Mouse (Mus musculus): Measurements from ENCODE around the gene Ppil1.
"Not testable (repeated sequence)": the region's sequence is repeated elsewhere in the genome, so short reads cannot be mapped to it uniquely, and the experiment has no call there.

The Ppil1 gene

DNA sequence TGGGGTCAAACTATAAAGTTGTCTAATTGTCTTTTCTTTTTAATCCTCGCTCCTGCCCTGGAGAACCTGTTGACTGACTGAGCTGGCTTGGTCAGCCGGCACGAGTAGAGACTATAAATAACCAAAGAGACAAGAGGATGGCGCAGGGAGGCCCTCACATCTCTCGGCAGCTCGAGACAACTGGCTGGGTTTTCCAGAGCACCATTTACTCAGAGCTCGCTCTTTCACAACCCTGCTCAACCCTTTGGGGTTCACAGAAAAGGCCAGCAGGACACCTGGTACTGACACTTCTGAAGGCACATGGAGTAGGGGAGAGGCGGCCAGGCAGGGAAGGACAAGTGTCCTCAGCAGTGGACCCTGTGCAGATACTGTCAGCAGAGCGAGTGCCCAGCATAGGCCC lies 10.3 kb downstream of the Ppil1 start:
- no peak for DNase-seq (ENCODE audit: low spot score in 2 of 2)

DNA sequence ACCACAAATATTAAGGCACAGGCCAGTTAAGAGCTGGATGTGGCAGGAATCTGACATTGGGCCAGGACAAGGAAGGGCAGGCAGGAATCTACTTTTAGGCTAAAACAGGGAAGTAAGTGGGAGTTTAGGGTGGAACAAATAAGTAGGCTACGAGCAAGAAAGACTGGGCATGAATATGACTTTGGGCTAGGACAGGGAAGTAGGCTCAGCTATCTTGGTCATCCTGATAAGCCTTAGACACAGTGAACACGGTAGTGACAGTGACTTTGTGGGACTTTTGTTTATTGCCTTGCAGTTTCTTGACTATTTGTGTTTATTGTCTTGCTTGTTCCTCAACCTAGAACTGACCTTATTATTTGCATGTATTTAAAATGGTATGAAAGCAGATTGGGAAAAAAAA lies 10.8 kb downstream of the Ppil1 start:
- DNase-seq (ENCODE audit: low spot score in 2 of 2): no peak

DNA sequence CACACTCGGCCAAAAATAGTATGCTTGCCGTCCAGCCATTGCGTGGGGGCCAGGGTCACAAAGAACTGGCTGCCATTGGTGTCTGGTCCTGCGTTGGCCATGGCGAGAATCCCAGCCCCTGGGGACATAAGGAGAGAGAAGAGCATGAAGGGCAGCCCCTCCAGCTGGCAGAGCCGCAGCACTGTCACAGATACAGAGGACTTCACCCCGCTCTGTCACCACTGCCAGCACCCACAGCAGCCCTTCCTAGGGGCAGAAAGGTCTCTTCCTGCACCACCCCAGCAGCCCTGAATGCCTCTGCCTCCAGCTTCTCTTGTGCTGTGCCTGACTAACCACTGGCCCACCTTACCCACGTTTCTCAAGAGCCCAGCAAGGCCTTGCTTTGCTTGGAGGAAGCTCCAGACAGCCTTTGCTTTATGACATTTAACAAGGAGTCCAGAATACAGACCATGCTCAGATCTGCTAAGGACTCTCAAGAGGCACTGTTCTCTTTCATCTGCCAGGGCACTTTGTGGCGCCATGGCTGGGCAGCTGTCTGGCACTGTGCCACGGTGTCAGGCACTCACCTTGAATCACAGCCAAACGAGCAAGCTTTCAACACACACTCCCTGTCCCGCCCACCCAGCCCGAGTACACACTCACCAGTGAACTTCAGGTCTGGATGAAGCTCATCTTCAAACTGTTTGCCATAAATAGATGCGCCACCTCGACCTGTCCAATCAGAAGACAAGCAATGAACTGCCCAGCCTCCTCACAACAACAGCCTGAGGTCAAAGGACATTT lies 12.2 kb downstream of the Ppil1 start:
- peak; percentile 59 to 81 for DNase-seq (ENCODE audit: low spot score in 2 of 2)

DNA sequence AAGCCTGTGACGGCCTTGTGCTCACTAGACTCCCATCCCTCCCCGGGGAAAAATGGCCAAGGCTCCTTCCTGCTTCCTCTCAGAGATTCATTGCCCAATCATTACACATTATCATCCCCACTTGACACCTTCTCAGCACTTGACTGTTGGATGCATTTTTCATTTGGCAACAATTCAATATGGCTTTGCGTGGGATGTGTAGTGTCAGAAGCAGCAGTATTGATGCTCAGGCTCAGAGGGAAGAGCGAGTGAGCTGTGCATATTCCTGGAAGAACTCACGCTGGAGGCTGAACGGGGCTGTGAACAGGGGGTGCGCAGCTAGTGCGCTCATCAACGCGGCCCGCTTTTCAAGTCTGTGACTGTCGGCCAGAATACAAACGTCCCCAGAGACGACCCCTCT lies 13.0 kb downstream of the Ppil1 start:
- DNase-seq (ENCODE audit: low spot score in 2 of 2): not testable (repeated sequence)

DNA sequence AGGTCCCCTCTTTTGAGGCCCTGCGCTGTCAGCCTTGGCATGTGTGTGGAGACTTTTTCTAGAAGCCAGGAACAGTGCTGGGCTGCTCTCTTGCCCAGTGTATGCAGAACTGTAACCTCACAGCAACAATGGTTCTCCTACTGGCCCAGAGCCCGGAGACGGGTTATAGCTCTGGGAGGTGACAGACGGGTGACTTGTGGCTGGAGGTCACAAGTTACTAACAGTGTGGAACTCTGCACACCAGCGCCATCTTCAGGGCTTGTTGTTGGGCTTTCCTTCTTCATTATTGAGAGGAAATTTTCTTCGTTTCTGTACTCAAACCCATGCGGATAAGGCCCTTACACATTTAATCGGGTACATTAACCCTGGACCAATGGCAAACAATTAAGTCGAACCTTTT lies 14.5 kb downstream of the Ppil1 start:
- peak in 1 of 2 experiments; percentile 72 for DNase-seq (ENCODE audit: low spot score in 2 of 2)

DNA sequence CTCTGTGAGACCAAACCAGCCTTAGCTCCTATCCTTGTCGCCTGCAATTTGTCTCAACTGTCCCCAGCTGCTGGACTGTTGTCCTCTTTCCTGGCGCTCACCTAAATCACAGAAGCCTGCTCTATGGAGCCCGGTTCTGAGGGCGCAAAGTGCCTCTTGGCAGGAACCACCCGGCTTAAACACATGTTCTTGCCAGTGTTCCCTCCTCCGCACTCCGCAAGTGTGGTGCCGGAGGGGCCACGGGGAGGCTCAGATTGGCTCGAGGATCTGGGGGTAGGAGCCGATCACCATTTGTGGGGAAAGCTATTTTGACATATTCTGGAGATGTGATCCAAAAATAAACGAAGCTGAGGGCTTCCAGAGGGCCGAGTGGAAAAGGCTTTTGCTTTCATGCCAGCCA lies 16.1 kb downstream of the Ppil1 start:
- DNase-seq (ENCODE audit: low spot score in 2 of 2): no peak

DNA sequence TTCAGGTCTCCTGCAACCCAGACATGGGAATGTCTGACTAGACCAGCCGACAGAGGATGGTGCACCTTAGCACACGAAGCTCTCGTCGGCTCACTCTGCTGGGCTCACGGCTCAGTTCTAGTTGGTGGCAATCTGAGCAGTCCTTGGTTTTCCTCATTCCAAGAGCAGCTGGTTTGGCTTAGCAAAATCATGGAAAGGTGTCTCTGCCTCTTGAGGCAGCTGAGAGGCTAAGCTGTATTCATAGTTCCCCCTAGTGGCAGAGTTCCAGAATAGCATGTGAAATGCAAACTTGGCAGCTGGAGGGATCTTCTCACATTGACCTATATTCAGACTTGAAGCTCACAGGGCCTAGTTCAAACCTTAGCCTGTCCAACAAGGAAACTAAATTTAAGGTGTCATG lies 17.4 kb downstream of the Ppil1 start:
- DNase-seq (ENCODE audit: low spot score in 2 of 2): no peak

DNA sequence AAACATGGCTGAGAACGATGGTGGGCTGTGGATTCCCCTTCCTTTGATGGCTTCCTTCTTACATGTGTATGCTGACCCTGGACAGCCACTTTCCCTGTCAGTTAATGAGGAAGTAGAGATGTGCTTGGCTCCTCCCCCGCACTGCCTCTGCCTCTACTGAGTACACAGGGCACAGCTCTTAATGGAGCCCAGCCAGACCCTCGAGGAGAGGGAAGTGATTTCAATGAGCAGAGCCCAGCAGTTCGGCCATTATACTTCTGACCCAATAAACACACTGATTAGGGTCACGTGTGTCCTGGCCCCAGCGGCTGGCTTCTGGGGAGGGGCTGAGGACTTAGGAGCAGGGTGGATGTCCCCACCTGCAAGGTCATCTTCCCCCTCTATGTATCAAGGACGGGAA lies 18.3 kb downstream of the Ppil1 start:
- DNase-seq (ENCODE audit: low spot score in 2 of 2): no peak

DNA sequence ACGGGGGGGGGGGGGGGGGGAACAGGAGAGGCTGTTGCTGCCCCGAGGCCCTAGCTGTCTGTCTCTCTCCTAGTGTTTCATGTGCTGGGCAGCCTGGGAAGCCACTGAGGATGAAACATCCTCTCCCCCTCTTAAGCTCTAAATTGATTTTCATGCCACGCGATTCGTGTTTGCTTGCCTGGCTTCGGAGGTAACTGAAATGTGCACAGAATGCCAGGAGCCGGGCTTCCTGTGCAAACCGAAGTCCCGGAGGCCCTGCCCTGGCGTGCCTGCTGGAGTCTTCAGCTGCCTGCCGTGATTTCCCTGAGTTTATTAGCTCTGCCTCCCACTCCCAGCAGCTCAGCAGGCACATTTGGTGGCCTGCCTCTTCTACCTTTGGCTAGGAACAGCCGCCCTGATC lies 19.1 kb downstream of the Ppil1 start:
- no peak for DNase-seq (ENCODE audit: low spot score in 2 of 2)

DNA sequence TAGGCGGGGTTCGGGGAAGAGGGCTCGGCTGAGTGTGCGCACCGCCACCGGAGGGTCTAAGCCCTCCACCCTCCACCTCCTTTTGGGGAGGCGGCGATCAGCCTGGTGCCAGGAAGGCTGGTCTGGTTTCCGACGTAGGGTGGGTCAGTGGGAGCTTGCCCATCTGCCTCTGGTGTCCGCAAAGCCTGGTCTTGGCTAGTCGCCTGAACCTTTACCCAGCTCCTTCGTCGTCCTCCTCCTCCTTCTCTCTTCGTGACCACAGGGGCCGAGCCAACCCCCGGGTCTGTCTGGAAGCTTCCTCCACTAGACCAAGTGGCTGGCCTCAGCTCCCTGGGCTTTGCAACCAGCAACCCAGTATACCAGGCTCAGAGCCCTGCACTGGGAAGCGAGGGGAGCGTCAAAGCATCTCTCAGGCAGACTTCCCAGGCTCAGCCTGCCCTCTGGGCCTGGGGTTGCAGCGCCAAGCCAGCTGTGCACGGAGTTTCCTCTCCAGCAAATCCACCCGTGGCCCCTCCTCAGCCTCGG lies 25.5 kb downstream of the Ppil1 start:
- DNase-seq (ENCODE audit: low spot score in 2 of 2): no peak

DNA sequence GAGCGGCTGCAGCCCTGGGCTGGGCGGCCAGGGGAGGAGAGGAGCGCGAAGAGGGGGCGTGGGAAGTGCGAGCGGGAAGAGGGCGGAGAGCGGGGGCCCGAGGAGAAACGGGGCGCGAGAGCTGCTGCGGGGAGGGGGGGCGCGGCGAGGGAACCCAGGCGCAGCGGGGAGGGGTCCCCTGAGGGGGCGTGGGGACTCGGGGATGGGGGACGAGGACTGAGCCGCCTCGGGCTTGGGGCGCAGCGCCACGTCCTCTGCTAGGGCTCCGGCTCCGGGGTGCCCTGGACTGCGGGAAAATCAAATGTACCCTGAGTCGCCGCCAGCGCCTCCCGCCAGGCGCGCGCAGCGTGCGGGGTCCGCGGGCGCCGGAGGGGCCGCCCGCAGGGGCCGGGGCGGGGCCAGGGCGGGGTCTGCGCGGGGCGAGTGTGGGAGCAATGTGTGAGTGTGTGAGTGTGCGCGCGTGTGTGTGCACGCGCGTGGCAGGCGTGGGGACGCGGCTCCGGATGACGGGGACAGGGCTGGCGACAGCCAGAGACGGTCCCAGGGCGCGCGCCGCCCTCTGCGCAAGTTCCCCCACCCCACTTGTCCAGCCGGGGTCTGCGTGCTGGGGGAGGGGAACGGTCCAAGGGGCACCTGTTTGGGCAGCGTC lies 26.1 kb downstream of the Ppil1 start, which contains the start of gene Cpne5:
Cpne5 (minus strand) TSS at position 396 of the 649 bp plus-strand sequence.
- DNase-seq (ENCODE audit: low spot score in 2 of 2): no peak

DNA sequence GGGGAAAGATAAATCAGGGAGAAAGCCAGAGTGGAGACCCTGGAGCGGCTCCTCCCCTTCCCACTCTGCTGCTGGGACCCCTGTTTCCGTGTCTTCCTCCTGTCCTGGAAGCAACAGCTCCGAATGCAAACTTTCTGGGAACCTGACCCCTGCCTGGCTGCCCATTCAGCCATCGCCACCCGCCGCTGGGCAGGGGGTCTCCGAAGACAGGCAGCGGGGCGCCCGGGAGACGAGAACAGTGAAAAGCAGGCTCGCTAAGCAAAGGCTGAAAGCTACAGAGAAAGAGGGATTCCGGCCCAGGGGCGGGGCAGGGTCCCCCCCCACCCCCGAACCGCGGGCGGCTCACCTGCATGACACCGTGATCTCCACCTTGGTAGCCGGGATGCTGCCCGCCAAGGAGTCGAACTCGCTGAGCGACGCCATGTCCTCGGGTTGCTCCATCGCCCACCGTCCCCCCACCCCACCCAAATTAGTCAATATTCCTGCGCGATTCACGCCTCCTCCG lies 26.7 kb downstream of the Ppil1 start:
- DNase-seq (ENCODE audit: low spot score in 2 of 2): no peak

DNA sequence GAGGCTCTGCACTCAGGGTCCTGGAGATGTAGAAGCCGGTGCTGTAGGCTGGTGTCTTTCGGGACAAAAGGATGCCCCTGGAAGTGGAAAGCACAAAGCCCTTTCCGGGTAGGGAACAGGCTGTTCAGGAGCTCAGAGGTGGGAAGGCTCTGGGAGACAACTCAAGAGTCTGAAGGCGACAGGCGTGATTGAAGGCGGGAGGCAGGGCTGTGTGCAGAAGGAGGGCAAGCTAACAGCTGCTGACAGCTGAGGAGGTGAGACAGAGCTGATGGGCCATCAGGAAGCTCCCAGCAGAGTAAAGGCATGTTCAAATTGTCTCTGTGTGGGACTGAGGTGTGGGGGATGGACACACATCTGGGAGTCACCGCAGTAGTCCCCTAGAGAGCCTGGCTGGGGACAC lies 27.9 kb downstream of the Ppil1 start:
- no peak for DNase-seq (ENCODE audit: low spot score in 2 of 2)

DNA sequence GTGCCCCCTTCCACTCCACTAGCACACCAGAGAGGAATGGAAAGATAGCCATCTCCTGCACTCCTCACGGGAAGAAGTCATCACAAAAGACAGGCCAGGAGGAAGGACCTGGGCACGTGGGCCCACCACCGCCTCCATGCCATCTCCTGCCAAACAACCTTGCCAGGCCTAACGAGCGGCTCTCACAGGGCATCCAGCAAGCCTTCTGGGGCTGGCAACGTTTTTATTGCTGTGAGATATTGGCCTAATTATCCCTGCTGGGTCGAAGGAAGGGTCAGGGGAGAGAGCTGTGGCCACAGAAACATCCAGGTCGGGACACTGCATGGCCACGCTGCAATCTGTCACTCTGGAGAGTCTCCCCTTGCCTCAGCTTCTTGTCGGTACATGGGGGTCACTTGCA lies 32.9 kb downstream of the Ppil1 start:
- no peak for DNase-seq (ENCODE audit: low spot score in 2 of 2)

DNA sequence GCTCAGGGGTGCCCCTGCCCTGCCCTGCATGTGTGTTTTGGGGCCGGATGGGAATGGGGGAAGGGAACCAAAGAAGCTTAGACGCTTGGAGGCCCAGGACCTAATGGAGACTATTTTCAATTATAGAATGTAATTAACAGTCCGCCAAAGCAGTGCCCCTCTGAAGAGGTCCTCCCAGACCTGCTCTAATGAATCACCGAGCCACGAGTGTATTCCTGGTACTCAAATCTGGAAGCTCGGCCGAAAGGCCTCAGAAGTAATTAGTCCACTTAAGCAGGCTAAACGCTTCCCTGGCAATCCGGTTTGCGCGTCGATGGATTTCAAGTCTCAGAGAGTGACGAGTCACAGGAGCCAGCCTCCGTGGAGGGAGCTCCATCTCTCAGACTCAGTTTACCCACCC lies 43.4 kb downstream of the Ppil1 start:
- DNase-seq (ENCODE audit: low spot score in 2 of 2): no peak

DNA sequence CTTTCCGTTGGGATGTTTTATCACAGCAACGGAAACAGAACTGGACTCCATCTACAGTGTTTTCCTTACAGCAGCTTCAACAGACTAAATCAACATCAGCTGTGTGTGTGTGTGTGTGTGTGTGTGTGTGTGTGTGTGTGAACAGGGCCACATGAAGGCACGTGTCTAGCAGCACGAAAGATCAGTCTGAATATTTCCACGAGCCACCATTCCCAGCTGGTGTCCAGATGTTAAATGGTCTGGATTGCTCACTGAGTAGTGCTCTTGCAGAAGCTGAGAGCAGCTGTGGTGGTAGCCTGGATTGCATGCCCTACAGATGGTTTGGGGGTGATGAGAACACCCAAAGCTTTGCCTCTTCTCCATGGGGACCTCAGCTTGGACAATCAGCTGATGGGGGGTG lies 46.0 kb downstream of the Ppil1 start:
- DNase-seq (ENCODE audit: low spot score in 2 of 2): no peak

DNA sequence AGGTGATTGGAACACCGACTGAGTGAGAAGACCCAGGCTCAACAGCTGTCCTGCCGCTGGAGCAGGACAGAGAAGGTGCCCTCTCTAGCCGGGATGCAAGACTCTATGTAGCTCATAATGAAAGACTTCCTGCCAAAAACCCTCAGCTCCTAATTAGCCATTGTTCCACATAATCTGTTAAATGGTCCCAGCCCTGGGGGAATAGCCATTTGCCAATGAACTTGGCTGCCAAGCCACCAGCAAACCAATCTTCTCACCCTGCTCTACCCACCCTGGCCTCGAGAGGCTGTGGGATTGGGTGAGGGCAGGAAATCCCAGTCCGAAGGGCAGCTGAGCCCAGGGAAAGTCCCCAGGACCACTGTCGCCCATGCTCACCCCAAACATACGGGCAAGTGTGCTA lies 47.9 kb downstream of the Ppil1 start:
- DNase-seq (ENCODE audit: low spot score in 2 of 2): no peak

DNA sequence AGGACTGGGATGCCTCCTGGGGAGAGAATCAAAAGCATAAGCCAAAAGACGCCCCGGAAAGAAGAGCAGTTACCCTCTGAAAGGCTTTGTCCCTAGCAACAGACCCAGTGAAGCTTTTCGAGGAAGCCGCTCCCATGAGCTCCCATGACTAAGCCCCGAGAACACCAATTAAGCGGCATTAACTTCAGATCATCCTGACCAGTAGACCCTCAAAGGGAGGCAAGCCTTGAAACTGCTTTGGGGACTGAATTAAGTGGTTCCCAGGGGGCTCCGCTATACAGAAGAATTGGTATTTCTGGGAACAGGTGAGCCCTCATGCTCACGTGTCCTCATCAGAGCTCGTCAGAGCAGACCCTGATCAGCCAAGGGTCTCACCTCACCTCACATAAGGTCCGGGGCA lies 49.3 kb downstream of the Ppil1 start:
- no peak for DNase-seq (ENCODE audit: low spot score in 2 of 2)

DNA sequence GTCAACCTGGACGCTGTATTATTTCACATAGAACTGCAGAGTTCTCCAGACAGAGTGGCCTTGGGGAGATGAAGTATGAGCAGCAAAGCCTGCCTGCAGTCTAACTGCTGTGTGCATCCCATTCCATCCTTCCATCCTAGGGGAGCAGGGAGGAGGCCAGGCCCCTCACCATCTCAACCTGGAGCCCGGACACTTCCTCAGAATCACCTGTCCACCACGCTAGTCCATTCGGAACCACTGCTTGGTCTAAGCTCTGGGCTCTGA lies 49.9 kb downstream of the Ppil1 start:
- DNase-seq (ENCODE audit: low spot score in 2 of 2): no peak

DNA sequence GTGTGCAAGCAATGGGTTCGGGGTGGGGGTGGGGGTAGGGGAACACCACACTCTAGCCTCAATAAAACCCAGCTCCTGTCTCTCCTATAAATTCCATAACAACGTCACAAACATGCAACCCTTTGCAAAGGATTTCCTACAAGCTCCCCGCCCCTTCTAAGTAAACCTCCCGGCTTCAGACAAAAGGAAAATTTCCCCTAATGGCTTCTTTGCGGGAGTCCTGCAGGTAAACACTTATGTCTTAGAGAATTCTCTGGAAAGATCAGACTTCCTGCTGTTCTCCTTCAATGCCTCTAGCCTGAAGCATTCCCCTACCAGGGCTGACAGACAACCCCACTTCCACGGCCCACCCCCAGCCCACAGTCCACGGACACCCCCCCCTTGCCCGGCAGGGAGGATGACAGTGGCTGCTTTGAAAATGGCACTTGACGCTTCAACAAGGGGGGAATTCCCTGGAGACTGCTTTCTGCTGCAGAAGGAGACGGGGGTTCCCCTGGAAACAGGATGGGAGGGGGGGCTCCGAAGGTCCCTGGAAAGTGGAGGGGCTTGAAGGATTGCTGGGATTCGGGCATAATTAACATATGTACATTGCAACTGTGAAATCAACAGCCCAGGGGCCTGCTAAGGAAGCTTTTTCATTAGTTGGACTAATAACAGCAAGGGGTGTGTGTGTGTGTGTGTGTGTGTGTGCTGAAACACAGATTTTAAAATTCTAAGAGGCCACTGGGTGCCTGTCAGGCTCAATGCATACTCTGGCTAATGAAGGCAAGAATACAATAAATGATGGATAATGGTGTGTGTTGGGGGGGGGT lies 50.4 kb downstream of the Ppil1 start:
- no peak for DNase-seq (ENCODE audit: low spot score in 2 of 2)

DNA sequence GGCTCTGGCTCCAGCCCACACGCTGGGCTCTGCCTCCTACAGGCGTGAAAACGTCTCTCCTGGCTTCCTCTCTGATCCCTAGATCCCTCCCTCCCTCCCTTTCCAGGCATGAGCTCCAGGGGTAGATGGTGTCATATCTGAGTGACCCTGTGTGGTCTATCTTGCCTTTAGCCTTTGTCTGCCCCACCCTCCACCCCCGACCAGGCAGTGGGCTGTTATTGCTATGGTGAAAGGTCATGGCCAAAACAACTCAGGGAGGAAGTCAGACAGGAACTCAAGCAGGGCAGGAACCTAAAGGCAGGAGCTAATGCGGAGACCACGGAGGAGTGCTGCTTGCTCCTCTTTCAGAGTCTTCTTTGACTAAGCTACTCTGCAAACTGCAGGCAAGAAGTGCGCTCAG lies 52.1 kb downstream of the Ppil1 start:
- DNase-seq (ENCODE audit: low spot score in 2 of 2): no peak

DNA sequence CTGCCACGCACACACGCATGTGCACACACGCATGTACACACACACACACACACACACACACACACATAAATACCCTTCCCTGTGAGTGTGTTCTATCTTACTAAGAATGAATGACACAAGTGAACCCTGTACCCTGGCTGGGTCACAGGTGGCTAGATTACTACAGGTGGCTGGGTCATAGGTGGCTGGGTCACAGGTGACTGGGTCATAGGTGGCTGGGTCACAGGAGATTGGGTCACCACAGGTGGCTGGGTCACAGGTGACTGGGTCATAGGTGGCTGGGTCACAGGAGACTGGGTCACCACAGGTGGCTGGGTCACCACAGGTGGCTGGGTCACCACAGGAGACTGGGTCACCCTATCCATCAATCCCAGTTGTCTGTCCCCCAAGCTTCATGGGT lies 53.9 kb downstream of the Ppil1 start:
- no peak for DNase-seq (ENCODE audit: low spot score in 2 of 2)

DNA sequence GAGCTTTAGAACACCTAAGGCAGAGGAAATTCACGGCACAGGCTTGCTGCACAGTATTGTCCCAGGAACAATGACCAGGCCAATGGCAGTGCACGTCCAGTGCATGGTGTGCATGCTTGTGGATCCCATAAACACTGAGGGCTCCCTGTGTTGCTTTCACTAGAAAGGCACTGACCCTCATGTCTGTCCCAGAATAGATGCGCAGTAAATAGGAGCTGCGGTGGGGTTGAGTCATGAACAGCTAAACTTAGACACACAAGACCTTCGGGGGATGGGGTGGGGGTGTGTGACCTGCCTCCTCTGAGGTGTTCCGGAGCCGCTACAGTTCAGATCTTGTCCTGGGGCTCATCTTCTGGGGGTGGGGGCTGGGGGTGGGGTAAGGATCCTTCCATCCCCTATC lies 57.9 kb downstream of the Ppil1 start:
- DNase-seq (ENCODE audit: low spot score in 2 of 2): no peak

Measured in urinary bladder, postnatal 4 days (tissue).